Mouse (Mus musculus): ENCODE measurements around the gene Akap14.

DNA sequence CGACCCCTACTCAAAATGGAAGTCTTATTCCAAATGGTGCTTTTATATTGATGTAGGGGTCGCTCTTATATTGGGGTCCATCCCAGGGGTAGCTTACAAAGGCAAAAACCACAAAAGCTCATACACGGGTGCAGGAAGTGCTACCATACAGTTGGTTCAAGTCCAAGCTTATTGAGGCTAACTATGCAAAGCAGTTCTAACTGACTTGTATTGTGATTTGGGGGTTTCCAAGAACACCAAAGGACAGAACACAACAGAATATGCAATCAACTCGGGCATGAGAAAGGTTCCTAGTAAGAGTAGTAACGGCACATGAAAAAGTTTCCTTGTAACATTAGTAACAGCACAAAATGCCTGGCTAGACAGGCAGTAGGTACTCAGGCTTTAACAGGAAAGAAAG lies 48.4 kb downstream of the Akap14 start:
- TF ChIP-seq CTCF (IDR thresholded peaks at IDR 0.05; ENCODE audit: low read depth, low read length) = no peak
- no peak for TF ChIP-seq TAL1 (conservative IDR thresholded peaks at IDR 0.05; ENCODE audit: low read depth, low read length)
- no peak for TF ChIP-seq GATA1 (IDR thresholded peaks at IDR 0.05; ENCODE audit: borderline replicate concordance, low read length)
- no peak for TF ChIP-seq POLR2AphosphoS5 (IDR thresholded peaks at IDR 0.05; ENCODE audit: insufficient replicate concordance, low read depth, low read length)
- TF ChIP-seq GATA2 (IDR thresholded peaks at IDR 0.05; ENCODE audit: borderline replicate concordance, low read depth, low read length) = no peak

All from G1E (cell line).